Mouse (Mus musculus) bone marrow, adult 2 months (tissue): ENCODE measurements around the gene Hacd1. TPM values are rescaled to one million over a fixed set of nuclear protein-coding genes. Genes with fewer than 3 reads are reported as not detected.
"Not testable (repeated sequence)": the region's sequence is repeated elsewhere in the genome, so short reads cannot be mapped to it uniquely, and the experiment has no call there.

Experiments used
- H3K27ac ChIP-seq: fragments of 200-500 bp; 2 replicates; pipeline ENCODE4 v1.5.1; 2012; ENCODE audit warnings: low read depth, mild to moderate bottlenecking, control low read depth, inconsistent platforms, low read length; ENCODE audit not compliant: control insufficient read depth, poor library complexity, insufficient read depth
- H3K4me1 ChIP-seq: fragments of 200-500 bp; 2 replicates; pipeline ENCODE4 v1.6.1; 2011; ENCODE audit warnings: low read length; ENCODE audit not compliant: control insufficient read depth, insufficient read depth
- H3K4me3 ChIP-seq: fragments of 200-500 bp; replicated peaks from 2 replicates; pipeline ENCODE3; 2011; ENCODE audit warnings: mild to moderate bottlenecking, low read depth, low read length, control low read depth; ENCODE audit not compliant: control insufficient read depth
- CTCF ChIP-seq: fragments of 200-500 bp; IDR thresholded peaks from 2 replicates; pipeline ENCODE4 v1.5.1; 2011; ENCODE audit warnings: low read length, control low read depth; ENCODE audit not compliant: control insufficient read depth, insufficient read depth
- POLR2A ChIP-seq: fragments of 200-500 bp; IDR thresholded peaks from 2 replicates; pipeline ENCODE4 v1.6.1; 2011; ENCODE audit warnings: low read depth, mild to moderate bottlenecking, control low read depth, low read length, borderline replicate concordance; ENCODE audit not compliant: control insufficient read depth
- WGBS: fragments of 180-500 bp; shearing (Covaris S2); methylation state at CpG from one replicate; pipeline ENCODE4 v1.1.7; 2018; 5-methylcytosine and 5-hydroxymethylcytosine counted together
- polyA plus RNA-seq: library from polyadenylated mRNA; stranded (reverse); fragments of >200 nt; gene quantifications from 2 replicates; pipeline ENCODE4 v1.2.4, GENCODE M21; 2011; ENCODE audit warnings: low replicate concordance; ENCODE audit not compliant: missing spikeins, insufficient read depth, insufficient read length

The Hacd1 gene
- 9.6 and 36.4 TPM in 2 replicates for polyA plus RNA-seq

DNA sequence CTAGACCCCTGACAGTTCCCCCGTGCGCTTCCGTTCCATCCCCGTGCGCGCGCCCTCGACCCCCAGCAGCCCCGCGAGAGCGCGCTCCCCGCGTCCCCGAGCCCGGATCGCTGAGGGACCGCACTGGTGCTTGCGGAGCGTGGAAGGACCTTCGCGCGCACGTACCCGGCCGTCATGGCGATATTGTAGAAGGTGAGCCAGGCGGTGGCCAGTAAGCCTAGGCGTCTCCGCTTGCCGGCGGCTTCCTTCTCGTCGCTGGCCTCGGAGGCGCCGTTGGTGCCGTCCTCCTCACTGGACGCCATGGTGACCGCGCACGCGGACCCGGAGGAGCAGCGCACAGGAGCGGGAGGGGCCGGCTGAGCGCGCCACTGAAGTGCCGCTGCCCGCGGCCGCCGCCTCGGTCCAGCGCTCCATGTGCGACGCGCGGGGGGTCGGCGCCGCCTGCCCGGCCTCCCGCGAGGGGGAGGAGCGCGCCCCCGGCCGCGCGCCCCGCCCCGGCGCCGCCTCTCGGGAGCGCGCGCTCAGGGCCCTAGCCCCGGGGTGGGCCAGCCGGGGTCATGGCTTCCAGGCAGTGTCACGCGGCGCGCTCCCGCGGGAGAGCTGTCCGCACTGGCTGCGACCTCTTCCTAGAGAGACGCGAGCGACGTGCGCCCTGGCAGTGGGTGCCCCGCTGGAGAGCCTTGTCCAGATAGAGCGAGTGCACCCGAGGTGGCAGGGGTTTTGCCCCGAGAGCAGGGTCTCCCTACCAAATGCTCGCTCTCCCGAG lies at the start of gene Hacd1:
Gene Hacd1, minus strand, starts transcription at position 570 of the 766 bp plus-strand sequence.
- Histone ChIP-seq H3K4me3 (peak within 1 kb of the TSS; percentile 67), H3K27ac (peak within 1 kb of the TSS; percentile 67; the same call in 1 of the 2 replicates), H3K4me1 (no peaks in the 10 kb centered on the region)
- WGBS, result under 1% methylated on average over 95 of the region's 101 CpGs
- TF ChIP-seq CTCF, result no peak
- TF ChIP-seq POLR2A, result no peak; the same call in 1 of the 2 replicates

DNA sequence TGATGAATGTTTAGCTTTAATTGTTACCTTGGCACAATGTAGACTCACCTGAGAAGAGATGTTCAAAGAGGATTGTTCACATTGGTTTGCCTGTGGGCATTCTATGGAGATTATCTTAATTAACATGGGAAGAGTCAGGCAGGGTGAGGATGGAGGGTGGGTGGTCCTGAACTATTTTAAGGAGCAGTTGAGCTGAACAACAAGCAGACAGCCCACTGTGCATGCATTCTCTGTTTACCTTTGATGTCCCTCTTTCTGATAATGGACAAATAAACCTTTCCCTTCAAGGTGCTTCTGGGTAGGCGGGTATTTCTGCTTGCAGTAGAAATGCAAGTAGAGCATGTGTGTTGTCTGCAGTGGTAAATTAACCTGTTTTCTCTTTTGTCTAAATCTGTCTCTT lies 48.0 kb upstream of the Hacd1 start:
- 96% methylated on average over 1 of the region's 1 CpGs for WGBS
- TF ChIP-seq CTCF (no peak), POLR2A (no peak)

DNA sequence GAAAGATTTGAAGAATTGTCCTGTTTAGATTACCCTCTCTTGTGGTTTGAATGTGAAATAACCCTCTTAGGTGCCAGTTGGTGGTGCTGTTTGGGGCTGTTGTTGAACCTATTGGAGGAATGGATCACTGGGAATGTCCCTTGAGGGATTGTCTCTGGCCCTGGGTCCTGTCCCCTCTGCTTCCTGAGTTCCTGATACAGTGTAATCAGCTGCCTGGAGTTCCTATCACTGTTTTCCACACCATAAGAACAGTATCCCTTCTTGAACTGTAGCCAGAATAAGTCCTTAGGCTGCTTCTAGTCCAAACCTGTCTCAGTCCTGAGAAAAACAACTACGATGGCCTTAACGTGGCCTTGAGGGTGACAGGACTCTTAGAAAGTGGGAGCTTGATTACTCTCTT lies 46.7 kb upstream of the Hacd1 start:
- WGBS, result 79% methylated on average over 2 of the region's 2 CpGs
- TF ChIP-seq POLR2A (no peak), CTCF (no peak)
- Histone ChIP-seq H3K4me1 (no peaks in the 10 kb centered on the region), H3K27ac (no peak overlapping the region), H3K4me3 (no peak overlapping the region)

More for the DNA sequence above, 48.0 kb upstream of the Hacd1 start:
- Histone ChIP-seq H3K4me3 (no peak overlapping the region), H3K27ac (no peak overlapping the region), H3K4me1 (no peaks in the 10 kb centered on the region)

DNA sequence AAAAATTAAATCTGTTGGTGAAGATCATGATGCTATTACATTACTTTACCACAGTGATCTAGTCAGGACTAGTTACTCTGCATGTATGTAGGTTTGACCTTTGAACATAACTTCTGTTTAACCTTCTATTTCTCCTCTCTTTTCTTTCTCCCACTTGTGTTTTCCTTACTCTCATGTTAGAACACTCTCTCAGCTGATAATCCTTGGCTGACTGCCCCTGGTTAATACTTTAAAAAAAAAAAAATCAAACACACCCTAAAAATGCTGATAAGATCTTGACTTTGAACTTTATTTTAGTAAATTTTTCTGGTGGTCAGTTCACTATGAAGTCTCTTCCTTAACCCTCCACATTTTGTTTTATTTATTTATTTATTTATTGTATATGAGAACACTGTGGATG lies 44.6 kb upstream of the Hacd1 start:
- H3K4me3 ChIP-seq, result no peak overlapping the region
- no peak overlapping the region for H3K27ac ChIP-seq
- no peak for TF ChIP-seq CTCF
- TF ChIP-seq POLR2A, result no peak
- no peaks in the 10 kb centered on the region for H3K4me1 ChIP-seq

DNA sequence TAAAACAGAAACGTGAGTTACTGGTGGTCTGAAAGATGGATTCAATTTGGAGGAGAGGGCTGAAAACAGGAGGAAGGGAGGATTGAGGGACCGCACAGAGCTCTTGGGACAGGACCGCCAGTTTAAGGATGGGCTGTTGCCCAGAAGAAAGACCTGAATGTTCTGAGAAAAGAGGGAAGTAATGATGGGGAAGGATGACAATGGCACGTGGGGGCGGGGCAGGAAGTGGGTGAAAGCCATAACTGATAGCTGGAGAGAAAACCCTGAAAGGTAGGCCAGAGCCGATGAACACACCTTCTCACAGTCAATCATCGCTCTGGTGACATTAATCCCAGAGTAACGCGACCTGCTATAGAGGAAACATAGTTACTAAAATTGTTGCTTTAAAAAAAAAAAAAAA lies 22.6 kb upstream of the Hacd1 start:
- WGBS, result 24% methylated on average over 9 of the region's 9 CpGs
- H3K4me1 ChIP-seq, H3K27ac ChIP-seq, H3K4me3 ChIP-seq: not testable (repeated sequence)

DNA sequence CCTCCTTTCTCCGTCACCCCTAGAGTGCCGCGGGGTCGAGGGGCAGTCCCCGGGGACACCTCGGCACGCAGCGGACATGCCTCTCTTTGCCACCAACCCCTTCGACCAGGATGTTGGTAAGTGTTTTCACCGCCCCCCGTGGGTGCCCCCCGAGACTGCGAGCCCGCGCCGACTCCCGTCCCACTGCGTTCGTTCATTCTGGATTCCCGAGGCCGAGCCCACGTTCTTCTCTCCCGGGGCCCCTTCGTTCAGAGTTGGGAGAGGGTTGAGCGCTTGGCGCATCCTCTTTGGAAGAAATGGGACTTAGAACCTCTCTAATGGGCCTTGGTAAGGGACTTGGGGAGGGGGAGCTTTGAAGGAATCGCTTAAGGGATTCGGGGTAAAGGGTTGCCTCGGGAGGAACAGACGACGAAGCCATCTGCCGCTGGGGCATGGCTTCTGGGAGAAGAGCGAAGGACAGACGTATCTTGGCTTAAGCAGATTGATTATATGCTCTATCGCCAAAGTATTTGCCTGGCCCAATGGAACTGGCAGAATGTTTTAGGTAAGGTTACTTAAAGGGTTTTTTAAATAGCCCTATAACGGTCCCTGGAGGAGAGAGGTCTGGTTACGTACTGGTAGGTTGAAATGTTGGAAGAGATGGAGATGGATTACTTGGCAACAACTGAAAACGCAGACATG lies 18.4 kb upstream of the Hacd1 start:
- WGBS, result under 1% methylated on average over 38 of the region's 38 CpGs
- Histone ChIP-seq H3K4me1 (no peaks in the 10 kb centered on the region; the same call in 1 of the 2 replicates), H3K27ac (peak overlapping the region; percentile 99), H3K4me3 (peak overlapping the region; percentile 98)
- TF ChIP-seq CTCF, result no peak
- no peak for TF ChIP-seq POLR2A

DNA sequence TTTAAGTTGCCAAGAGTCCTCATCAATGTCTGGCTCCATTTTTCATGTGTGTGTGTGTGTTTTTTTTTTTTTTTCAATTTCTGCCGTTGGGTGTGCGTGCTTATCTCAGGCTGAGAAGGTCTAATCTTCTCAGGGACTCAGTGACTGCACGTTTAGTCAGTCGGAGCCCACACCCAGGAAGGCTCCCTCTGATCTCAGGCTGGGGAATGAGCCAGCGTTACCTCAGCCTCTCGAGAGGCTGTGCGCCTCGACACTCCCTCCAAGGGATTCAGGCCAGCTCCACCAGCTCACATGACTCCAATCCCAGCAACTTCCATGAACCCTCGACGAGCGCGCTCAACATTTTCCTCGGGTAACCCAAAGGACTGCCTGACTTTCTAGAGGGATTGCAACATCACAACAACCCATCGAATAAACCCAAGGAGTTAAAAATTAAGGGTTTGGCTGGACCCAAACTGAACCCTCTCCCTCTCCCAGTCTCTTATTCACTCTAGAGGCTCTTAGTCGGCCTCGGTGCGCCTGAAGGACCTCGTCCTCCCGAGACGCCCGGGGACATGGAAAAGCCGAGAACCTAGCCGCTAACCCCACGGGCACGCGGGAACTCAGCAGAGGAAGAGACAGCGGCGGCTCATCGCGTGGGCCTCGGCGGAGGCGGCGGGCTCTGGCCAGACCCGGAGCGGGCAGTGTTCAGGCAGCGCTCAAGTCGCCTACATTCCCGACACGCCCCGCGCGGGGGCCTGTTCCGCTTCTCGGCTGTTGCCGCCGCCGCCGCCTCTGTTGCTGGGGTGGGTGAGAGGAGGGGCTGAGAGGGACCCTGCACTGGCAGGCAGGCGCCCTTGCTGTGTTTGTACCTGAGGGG lies 17.7 kb upstream of the Hacd1 start, which contains the start of gene Stam:
Gene Stam, plus strand, starts transcription at position 737 of the 859 bp plus-strand sequence.
- peak within 1 kb of the TSS; percentile 99 for H3K27ac ChIP-seq
- TF ChIP-seq POLR2A (peak; percentile 69), CTCF (no peak)
- WGBS, result 1% methylated on average over 50 of the region's 50 CpGs
- peak within 1 kb of the TSS; percentile 98 for H3K4me3 ChIP-seq
- no peaks in the 10 kb centered on the region; the same call in 1 of the 2 replicates for H3K4me1 ChIP-seq

DNA sequence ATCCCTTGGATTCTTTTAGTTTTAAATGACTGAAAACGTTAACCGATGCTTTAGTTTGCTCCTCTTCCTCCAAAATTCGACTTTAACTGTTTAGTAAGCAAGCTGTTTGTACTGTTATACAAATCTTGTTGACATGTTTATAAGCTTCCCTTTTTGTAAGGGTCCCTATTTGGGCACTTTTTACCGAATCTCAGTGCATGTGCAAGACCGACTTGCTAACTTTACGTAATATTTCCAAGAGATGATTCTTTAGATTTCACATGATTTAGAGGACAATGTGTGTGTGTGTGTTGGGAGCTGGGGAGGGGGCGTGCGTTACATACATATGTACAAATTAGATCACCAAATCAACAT lies 17.1 kb upstream of the Hacd1 start:
- WGBS, result 10% methylated on average over 8 of the region's 8 CpGs
- Histone ChIP-seq H3K4me3 (peak overlapping the region; percentile 98), H3K27ac (peak overlapping the region; percentile 99; the same call in 1 of the 2 replicates), H3K4me1 (no peaks in the 10 kb centered on the region)
- TF ChIP-seq CTCF (no peak), POLR2A (no peak)
